In the genomic region with DNA sequence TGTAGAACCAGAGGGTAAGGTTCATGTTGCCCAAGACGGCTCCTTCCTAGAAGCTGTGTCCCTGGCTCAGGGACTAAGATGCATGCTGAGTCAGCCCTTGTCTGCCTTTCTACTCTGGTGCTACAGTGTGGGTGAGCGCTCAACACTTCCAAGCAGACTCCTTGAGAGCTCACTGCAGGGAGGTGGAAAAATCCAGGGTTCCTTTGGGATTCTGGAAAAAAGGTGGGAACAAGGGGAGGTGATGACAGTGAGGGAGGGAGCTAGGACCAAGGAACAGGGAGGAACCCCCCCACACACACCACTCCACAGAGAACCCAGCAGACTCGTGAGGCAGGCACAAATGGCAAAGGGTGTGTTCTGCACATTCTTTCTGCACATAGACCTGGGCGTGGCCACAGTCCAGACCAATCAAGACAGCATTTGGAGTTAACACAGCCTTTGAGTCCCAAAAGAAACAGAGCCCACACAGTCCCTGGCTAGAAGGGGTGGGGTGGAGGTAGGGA, we compare ENCODE assay signal across 9 mouse cellular contexts.
A peak's percentile ranks its signal among the peaks of the same experiment; 100 is the strongest.
DNase-seq lines count a peak whose midpoint lies in the region.
"Had no signal": no experiment of that assay in that cellular context is flagged by ENCODE, and none has a peak within 500 bp of the region (broad histone marks: within the 10 kb centered on the region; RNA-seq: fewer than 3 reads in every experiment).

No protein-coding gene starts in this region.

- DNase-seq in kidney, adult 18-20 months, result peak; percentile 12
- DNase-seq in kidney, adult 9 months, result no peak
- peak; percentile 91 for DNase-seq in brain, adult 2 months (ENCODE audit: low read depth, low spot score)
- DNase-seq in kidney, postnatal 10 days, result peak; percentile 48
- peak; percentile 47 for DNase-seq in lung, postnatal 25 days (ENCODE audit: low spot score)
- DNase-seq in thymus, postnatal 4 days, result no peak
- DNase-seq in urinary bladder, postnatal 10 days (ENCODE audit: low spot score), result no peak
- no peak for DNase-seq in retina, embryonic 14.5 days (ENCODE audit: low spot score)
- DNase-seq: spleen, adult 18-20 months had no signal

Comparison
In these comparisons a context has a peak if more than half of its experiments do, and no peak if none do; other contexts are left out.
1. DNase-seq: peak in kidney, adult 18-20 months (single experiment), brain, adult 2 months (single experiment), kidney, postnatal 10 days (single experiment) and lung, postnatal 25 days (single experiment); none in kidney, adult 9 months (single experiment), thymus, postnatal 4 days (single experiment), urinary bladder, postnatal 10 days (single experiment) and retina, embryonic 14.5 days (single experiment).